Mouse (Mus musculus) lung, postnatal 14 days (tissue): ENCODE data around the gene Foxp3.

Source experiments
- DNase-seq: peaks from one replicate; pipeline ENCODE4 v3.0.0; 2021

The Foxp3 gene

DNA sequence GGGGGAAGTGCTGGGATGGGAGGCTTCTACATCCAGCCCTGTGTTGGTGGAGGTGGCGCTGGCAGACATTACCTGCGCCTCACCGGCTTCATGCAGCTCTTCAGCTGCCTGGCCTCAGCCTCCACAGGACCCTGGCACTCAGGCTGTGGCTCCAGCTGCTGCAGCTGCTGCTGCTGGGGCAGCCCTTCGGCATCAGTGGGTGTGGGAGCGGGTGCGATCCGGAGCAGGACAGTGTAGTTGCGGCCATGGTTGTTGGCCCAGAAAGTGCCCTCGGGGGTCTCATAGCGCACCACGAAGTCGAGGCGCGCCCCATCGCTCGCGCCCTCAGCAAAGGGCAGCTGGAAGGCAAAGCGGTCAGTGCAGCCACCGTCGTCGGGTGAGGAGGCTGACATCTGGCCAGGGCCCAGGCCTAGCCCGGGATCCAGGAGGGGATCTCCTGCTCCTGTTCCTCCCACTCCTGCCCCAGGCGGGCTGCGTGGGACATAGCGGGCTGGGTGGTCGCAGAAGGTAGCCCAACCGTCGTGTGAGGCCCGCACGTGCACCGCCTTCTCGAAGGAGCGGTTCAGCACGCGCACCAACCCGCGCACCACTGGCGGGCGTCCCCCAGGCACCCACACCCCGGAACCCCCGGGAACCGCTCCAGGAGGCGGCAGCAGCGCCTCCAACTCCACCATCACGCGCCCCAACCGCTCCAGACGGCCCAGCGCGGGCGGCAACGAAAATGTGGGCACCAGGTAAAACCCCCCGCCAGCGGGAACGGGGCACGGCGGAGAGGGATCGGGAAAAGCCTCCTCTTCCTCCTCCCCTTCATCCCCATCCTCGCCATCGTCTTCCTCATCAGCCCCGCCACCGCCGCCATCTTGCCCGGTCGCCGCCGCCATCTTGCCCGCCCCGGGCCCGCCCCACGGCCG lies at the start of gene Foxp3:
Gene Foxp3, plus strand, starts transcription at position 469 of the 911 bp plus-strand sequence.
- DNase-seq, result no peak

- no peak for DNase-seq
Measured at GRCm38 (mm10) chrX:7524961-7525360, 48.5 kb upstream of the Foxp3 start.

DNA sequence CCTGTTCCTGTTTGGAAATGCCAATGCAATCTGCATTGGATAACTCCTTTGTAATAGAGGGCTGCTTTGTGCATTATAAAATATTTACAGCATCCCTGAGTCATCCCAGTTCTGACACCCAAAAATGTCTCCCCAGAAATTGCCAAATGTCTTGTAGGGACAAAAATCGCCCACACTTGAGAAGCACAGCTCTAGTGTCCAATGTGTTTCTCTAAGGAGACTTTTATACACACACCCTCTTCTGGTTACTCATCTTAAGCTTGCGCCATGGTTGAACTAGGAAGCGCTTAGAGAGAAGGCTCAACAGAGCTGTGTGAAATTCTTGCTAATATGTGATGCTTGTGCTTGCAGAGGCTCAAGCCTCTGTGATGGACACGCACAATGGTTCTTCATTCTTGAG lies 20.0 kb upstream of the Foxp3 start:
- no peak for DNase-seq

- DNase-seq, result no peak
Measured at GRCm38 (mm10) chrX:7563076-7563475, 10.4 kb upstream of the Foxp3 start.

DNA sequence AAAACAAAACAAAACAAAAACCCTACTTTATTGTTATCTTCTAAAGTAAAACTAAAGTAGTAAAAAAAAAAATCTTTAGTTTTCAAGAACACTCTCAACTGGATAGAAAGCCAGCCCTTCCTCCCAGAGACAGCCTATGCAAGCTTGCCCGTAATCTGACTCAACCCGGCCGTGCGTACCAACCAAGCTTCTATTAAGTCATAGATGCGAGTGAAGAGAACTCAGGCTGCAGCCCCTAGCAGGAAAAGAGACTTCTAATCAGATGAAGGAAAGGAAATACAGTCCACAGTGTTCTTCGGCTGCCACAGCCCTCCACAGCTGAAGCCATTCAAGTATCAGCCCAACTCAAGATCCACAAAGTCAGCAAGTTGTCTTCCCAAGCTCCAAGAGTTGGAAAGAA lies 7.1 kb upstream of the Foxp3 start:
- no peak for DNase-seq

GRCm38 (mm10) chrX:7567491-7567890 lies 6.0 kb upstream of the Foxp3 start:
- no peak for DNase-seq

DNA sequence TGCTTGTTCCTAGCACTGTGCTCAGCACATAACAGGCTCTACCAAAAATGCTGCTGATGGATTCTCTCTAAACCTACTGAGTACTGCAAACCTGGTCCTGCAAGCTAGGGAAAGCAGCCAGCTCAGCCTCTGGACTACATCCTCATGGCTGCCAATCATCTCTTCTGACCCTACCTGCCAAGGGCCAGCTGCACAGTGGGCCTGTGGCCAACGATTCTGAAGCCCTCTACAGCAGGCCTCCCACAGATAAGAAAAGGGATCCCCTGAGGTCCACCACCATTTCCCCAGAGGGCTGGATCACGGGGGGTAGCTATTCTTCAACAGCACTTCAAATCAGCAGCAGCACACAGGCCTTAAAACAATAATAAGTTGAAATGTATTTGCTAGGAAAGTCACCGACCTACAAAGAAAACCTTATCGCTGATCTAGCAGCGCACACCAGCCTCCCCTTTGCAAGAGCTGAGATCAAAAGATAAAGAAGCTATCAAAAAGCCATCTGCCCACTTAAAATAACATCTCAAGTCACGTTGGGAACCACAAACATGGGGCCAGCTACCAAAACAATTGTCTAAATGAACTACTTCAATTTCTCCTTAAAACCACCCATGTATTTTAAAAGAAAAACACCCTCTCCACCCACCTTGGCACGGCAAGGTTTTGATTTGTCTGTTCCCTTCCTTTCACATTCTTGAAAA lies 2.8 kb upstream of the Foxp3 start:
- DNase-seq, result no peak

GRCm38 (mm10) chrX:7571565-7572136 lies 1.8 kb upstream of the Foxp3 start:
- no peak for DNase-seq

DNA sequence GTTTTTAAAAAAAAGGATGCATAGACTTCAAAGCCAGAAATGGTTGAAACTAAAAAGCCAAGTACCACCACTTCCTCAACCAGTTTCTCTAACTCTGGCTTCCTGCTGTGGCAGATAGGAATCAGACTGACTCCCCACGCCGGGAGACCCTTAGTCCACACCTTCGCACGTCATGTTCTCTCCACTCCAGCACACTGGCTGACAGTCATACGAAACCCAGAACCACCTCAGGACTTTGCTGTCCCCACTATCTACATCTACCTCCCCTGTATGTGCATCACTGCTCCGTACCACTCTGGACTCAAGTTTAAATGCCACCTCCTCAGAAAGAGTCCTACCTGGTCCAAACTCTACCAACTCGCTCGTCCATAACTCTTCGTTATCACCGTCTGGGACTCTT lies 978 bp upstream of the Foxp3 start:
- DNase-seq, result no peak

DNA sequence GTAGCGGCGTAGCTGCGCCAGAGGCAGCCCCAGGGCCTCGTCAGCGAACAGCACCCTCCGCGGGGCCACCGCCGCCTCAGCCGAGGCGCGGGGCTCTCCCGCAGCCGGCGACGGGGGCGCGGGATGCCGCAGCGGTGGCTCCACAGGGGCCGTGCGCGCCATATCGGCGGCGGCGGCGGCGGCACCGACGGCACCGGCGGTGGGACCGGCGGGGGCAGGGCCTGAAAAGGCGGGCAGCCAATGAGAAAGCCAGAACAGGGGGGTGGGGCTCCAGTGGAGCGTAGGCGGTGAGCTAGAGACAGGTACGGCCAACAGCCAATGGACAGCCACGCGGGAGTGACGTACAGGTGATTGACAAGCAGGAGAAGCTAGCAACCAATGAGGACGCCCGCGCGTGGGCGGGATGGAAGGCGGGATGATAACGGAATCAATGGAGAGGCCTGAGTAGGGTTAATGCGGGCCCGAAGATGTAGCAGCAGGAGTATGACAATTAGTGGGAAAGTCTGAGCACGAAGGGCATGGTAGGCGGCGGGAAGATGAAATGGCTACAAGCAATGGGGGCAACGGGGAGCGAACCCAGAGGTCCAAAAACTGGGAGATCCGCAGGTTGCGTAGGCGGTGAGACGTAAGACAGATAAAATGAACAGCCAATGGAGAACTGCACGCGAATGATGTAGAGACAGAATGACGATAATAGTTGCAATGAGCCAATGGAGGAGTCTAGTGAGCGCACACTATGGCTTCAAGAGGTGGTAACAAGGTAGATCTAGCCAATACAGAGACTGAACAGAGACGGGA lies 842 bp downstream of the Foxp3 start, which contains the start of gene Ppp1r3f:
Gene Ppp1r3f, minus strand, starts transcription at position 197 of the 798 bp plus-strand sequence.
- peak; percentile 91 for DNase-seq

DNA sequence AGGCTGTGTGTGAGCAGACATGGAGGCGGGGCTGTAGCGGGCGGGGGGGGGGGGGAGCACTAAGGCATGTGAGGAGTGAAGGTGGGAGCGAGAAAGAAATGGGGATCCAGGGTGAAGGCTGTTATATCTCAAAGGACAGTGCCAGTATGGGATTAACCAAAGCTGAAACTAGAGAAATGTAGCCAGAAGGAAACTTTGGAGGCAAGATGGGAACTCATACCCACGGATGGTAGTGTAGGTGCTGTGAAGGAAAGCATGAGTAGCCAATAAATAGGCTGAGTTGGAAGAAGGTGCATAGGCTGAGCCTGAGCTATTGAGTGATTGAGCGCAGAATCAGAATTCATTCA lies 1.4 kb downstream of the Foxp3 start:
- no peak for DNase-seq

GRCm38 (mm10) chrX:7581151-7581550 lies 7.7 kb downstream of the Foxp3 start:
- DNase-seq, result no peak

DNA sequence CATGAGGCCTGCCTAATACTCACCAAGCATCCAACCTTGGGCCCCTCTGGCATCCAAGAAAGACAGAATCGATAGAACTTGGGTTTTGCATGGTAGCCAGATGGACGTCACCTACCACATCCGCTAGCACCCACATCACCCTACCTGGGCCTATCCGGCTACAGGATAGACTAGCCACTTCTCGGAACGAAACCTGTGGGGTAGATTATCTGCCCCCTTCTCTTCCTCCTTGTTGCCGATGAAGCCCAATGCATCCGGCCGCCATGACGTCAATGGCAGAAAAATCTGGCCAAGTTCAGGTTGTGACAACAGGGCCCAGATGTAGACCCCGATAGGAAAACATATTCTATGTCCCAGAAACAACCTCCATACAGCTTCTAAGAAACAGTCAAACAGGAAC lies 10.4 kb downstream of the Foxp3 start:
- no peak for DNase-seq

- no peak for DNase-seq
Measured at GRCm38 (mm10) chrX:7586356-7586755, 12.9 kb downstream of the Foxp3 start.

DNA sequence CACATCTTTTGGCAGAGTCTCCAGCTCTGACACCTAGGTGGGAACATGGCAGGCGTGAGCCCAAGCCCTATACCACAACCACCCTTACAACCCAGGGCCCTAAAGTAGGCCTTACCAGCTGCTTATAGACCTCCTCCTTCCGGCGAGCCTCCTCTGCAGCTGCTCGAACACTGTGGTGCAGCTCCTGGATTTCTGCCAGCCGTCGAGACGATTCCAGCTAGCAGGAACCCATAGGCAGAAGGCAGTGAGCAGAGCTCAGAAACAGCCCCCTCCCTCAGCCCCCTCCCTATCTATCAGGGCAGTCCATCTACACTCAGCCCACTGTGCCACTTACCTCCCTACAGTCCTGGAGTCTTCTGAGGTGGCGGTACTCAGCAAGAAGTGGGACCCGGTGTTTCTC lies 21.9 kb downstream of the Foxp3 start:
- no peak for DNase-seq

DNA sequence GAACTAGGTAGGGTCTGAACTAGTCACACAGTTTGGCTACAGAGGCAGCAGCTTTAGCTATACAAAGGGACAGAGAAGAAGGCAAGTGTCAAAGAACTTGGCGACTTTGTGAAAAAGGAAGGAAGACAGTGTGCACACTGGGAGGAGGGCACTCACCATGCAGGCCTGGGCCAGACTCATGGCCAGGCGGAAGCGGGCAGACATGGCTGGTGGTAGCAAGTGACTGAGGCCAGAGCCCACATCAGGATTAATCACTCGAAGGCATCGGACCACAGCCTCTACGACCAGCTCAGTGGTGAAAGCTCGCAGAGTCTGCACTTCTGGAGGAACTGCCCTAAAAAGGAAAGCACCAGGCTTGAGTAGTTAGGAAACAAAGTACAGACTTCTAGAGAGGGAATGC lies 30.6 kb downstream of the Foxp3 start:
- no peak for DNase-seq

DNA sequence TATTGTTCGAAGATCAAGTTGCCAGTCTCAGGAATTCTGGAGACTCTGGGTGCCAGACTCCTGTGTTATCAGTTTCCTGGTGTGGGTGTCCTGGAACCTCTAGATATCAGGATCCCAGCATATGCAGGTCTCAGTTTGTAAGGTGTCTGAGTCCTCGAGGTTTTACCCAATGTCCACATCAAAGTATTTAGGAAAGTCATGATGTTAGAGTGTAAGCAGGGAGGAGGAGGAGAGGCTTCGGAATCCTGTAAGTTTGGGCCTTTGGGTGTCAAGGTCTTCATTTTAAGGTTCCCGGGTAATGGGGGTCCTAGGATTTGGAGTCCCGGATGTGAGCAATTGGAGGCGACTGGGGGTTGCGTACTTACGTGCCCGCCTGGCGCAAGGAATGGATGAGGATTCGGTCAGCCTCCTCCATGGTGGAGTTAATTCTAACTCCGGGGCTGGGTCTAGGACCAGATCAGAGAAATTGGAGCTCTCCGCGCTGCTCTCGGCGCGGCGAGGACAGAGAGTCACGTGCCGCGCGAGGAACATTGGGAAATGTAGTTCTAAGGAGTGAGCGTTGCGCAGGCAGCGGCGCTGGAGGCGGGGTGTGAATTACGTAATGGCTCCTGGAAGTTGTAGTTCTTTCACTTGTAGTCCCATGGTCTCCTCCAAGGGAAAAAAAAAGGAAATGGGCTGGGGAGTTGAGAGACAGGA lies 31.6 kb downstream of the Foxp3 start, which contains the start of gene Ccdc22:
Gene Ccdc22, minus strand, starts transcription at position 639 of the 696 bp plus-strand sequence.
- peak; percentile 82 for DNase-seq

GRCm38 (mm10) chrX:7605575-7605941 lies 32.1 kb downstream of the Foxp3 start:
- no peak for DNase-seq

DNA sequence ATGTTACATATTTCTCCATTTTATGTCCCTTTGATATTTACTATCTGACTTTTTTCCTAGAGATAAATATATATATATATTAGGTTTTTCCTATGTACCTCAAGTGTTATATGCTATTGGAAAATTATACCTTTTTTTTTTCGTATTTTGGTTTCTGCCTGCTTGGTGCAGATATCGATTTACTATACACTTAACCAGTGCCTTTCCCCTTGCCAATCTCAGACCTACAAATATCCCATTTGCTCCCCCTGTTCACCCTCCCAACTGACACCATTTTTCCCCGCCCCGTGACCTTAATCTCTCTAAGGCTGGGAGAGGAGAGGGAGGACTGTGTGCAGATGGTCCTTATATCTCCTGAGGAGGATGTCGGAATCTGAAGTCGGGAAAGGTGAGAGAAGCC lies 33.3 kb downstream of the Foxp3 start, which contains the start of gene Cacna1f:
Gene Cacna1f, plus strand, starts transcription at position 301 of the 400 bp plus-strand sequence.
- DNase-seq, result no peak

DNA sequence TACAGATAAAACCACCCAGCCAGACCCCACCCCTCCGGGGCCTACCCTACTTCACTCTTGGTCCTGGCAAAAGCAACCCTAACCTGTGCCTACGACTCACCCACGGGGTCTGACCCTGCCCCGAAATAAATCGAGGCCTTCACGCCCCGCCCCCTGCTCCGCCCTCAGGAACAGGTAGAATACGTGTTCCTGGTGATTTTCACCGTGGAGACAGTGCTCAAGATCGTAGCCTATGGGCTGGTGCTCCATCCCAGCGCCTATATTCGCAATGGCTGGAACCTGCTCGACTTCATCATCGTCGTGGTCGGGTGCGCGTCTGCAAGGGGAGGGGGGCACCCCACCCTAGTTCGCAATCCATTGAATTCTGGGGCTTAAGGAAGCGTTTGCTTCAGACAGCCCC lies 36.6 kb downstream of the Foxp3 start:
- DNase-seq, result no peak

DNA sequence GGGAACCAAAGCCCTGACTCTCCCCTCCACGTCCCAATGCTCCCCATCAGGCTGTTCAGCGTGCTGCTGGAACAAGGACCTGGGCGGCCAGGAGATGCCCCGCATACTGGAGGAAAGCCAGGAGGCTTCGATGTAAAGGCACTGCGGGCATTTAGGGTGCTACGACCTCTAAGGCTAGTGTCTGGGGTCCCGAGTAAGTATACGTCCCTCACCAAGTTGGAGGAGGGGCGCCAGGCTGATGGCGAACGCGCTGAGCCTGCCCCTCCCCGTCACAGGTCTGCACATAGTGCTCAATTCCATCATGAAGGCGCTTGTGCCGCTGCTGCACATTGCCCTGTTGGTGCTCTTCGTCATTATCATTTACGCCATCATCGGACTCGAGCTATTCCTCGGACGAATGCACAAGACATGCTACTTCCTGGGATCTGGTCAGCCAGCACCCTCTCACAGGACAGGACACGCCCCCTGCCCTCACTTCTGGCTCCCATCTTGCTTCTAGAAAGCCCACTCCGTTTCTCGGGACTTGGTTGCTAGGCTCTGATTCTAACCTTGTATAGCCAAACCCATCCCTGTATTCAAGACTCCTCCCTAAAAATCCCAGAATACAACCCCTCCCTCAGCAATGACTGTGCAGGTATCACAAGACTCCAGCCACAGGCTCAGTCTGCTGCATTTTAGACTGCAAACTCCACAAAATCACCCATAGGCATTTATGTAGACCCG lies 37.3 kb downstream of the Foxp3 start:
- no peak for DNase-seq
